Mouse (Mus musculus): ENCODE data around the gene Bri3bp. TPM values are rescaled to one million over a fixed set of nuclear protein-coding genes. Genes with fewer than 3 reads are reported as not detected.

Gene Bri3bp
- polyA plus RNA-seq, 2 experiments: 15.0 to 30.0 TPM

DNA sequence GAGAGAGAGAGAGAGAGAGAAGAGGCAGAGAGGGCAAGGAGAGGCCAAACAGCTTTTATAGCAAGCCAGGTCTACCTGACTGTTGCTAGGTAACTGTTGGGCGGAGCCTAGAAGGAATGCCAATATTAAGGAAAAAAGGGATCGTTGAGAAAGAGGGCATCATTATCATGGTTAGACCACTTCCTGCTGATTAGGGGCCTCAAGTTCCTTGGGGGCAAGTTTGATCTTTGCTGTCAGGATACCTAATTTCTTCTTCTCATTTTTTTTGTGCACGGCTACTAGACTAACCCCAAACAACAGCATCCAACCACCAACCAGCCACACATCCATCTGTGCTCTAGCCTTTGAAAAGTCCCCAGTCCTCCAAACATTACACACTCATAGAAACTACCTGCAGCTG lies 2.5 kb downstream of the Bri3bp start:
- H3K9ac ChIP-seq (ENCODE audit: low read depth, low read length, severe bottlenecking): no peak overlapping the region
- no peak overlapping the region for H3K27ac ChIP-seq (replicated peaks; ENCODE audit: low read depth, low read length)
- DNase-seq (ENCODE audit: low spot score): no peak
- peaks cover 3% of the 10 kb centered on the region; the same call in 1 of the 2 replicates for H3K4me1 ChIP-seq (ENCODE audit: control insufficient read depth, insufficient read depth, low read length)
- no peaks in the 10 kb centered on the region for H3K27me3 ChIP-seq (ENCODE audit: control insufficient read depth, insufficient read depth, low read length)
- no peaks in the 10 kb centered on the region for H3K36me3 ChIP-seq (ENCODE audit: control insufficient read depth, insufficient read depth, low read length)
- no peaks in the 10 kb centered on the region for H3K9me3 ChIP-seq (ENCODE audit: control insufficient read depth, low read length)
- no peak for TF ChIP-seq POLR2A (IDR thresholded peaks at IDR 0.05; ENCODE audit: borderline replicate concordance, extremely low read depth, insufficient read depth, insufficient read length)
- no peak for ATAC-seq (ENCODE audit: low FRiP score, low read depth)
- 78% methylated on average over 3 of the region's 3 CpGs for WGBS
- H3K4me3 ChIP-seq (replicated peaks; ENCODE audit: low read length): no peak overlapping the region
- no peak overlapping the region for H3K4me2 ChIP-seq (replicated peaks; ENCODE audit: low read depth, low read length, severe bottlenecking)

DNA sequence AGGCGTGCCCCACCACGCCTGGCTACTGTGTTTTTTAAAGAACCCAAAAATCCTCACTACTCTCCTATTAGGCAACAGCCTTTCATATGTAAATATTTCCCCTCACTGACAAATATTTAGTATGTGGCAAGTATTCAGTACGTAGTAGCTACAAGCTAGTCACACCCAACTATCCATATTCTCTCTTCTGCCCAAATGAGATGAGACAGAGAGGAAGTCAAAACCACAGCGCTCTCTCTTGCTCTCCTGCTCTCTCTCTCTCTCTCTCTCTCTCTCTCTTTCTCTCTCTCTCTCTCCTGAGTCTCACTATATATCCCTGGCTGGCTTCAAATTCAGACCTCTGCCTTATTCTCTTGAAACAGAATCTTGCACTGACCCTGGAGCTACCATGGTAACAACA lies 3.2 kb downstream of the Bri3bp start:
- TF ChIP-seq POLR2A (IDR thresholded peaks at IDR 0.05; ENCODE audit: borderline replicate concordance, extremely low read depth, insufficient read depth, insufficient read length): no peak
- no peak overlapping the region for H3K9ac ChIP-seq (ENCODE audit: low read depth, low read length, severe bottlenecking)
- H3K4me2 ChIP-seq (replicated peaks; ENCODE audit: low read depth, low read length, severe bottlenecking): no peak overlapping the region
- ATAC-seq (ENCODE audit: low FRiP score, low read depth) (no peak), DNase-seq (ENCODE audit: low spot score) (no peak)
- 95% methylated on average over 4 of the region's 4 CpGs for WGBS
- H3K36me3 ChIP-seq (ENCODE audit: control insufficient read depth, insufficient read depth, low read length): no peaks in the 10 kb centered on the region
- H3K27me3 ChIP-seq (ENCODE audit: control insufficient read depth, insufficient read depth, low read length): no peaks in the 10 kb centered on the region
- no peak overlapping the region for H3K4me3 ChIP-seq (replicated peaks; ENCODE audit: low read length)
- no peak overlapping the region for H3K27ac ChIP-seq (replicated peaks; ENCODE audit: low read depth, low read length)
- H3K4me1 ChIP-seq (ENCODE audit: control insufficient read depth, insufficient read depth, low read length): peaks cover 3% of the 10 kb centered on the region; the same call in 1 of the 2 replicates
- H3K9me3 ChIP-seq (ENCODE audit: control insufficient read depth, low read length): no peaks in the 10 kb centered on the region

DNA sequence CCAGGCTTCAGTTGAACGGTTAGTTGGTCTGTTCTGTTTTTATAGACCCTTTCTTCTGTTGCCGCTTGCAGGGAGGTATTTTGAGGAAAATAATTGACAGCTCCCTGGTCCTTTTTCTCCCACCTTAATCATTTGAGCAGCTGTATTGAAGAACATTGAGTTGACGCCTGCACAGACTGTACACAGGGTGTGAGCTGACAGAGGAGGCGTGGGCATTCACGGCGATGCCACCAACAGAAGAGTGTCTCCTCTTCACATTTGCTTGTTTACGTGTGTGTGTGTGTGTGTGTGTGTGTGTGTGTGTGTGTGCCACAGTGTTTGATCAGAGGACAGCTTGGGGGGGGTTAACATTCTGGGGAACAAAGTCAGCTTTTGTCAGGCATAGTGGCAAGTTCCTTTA lies 5.0 kb downstream of the Bri3bp start:
- no peaks in the 10 kb centered on the region for H3K36me3 ChIP-seq (ENCODE audit: control insufficient read depth, insufficient read depth, low read length)
- no peaks in the 10 kb centered on the region for H3K9me3 ChIP-seq (ENCODE audit: control insufficient read depth, low read length)
- H3K4me2 ChIP-seq (replicated peaks; ENCODE audit: low read depth, low read length, severe bottlenecking): no peak overlapping the region
- 0 out of 2 replicates have a peak, but pooled peaks cover 3% of the 10 kb centered on the region for H3K4me1 ChIP-seq (ENCODE audit: control insufficient read depth, insufficient read depth, low read length)
- DNase-seq (ENCODE audit: low spot score) (no peak), ATAC-seq (ENCODE audit: low FRiP score, low read depth) (no peak)
- H3K27ac ChIP-seq (replicated peaks; ENCODE audit: low read depth, low read length): no peak overlapping the region
- 68% methylated on average over 7 of the region's 7 CpGs for WGBS
- no peak for TF ChIP-seq POLR2A (IDR thresholded peaks at IDR 0.05; ENCODE audit: borderline replicate concordance, extremely low read depth, insufficient read depth, insufficient read length)
- no peak overlapping the region for H3K4me3 ChIP-seq (replicated peaks; ENCODE audit: low read length)
- H3K9ac ChIP-seq (ENCODE audit: low read depth, low read length, severe bottlenecking): no peak overlapping the region
- no peaks in the 10 kb centered on the region for H3K27me3 ChIP-seq (ENCODE audit: control insufficient read depth, insufficient read depth, low read length)

DNA sequence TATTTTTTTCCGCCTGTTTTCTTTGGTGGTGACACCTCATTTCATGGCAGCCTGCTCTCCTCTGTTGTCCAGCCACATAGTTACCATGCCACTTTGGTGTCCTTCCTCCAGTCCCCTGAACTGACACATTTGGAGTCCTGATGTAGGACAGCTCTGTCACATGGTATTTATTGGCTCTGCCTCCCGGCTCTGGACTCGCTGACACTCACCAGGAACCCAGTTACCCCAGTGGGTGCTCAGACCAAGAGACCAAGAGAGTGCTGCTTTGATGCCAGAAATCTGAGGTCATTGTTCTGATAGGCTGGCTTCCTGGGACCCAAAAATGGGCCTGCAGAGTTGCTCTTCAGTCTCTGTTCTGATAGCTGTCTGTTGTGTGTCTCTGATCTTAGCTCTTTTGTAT lies 6.7 kb downstream of the Bri3bp start:
- no peak overlapping the region for H3K27ac ChIP-seq (replicated peaks; ENCODE audit: low read depth, low read length)
- DNase-seq (ENCODE audit: low spot score) (no peak), ATAC-seq (ENCODE audit: low FRiP score, low read depth) (no peak)
- no peak overlapping the region for H3K9ac ChIP-seq (ENCODE audit: low read depth, low read length, severe bottlenecking)
- H3K4me1 ChIP-seq (ENCODE audit: control insufficient read depth, insufficient read depth, low read length): 0 out of 2 replicates have a peak, but pooled peaks cover under 1% of the 10 kb centered on the region
- no peaks in the 10 kb centered on the region for H3K27me3 ChIP-seq (ENCODE audit: control insufficient read depth, insufficient read depth, low read length)
- TF ChIP-seq POLR2A (IDR thresholded peaks at IDR 0.05; ENCODE audit: borderline replicate concordance, extremely low read depth, insufficient read depth, insufficient read length): no peak
- H3K9me3 ChIP-seq (ENCODE audit: control insufficient read depth, low read length): no peaks in the 10 kb centered on the region
- WGBS: 61% methylated on average over 3 of the region's 3 CpGs
- peaks cover 7% of the 10 kb centered on the region; the same call in 1 of the 2 replicates for H3K36me3 ChIP-seq (ENCODE audit: control insufficient read depth, insufficient read depth, low read length)
- H3K4me3 ChIP-seq (replicated peaks; ENCODE audit: low read length): no peak overlapping the region
- H3K4me2 ChIP-seq (replicated peaks; ENCODE audit: low read depth, low read length, severe bottlenecking): no peak overlapping the region

DNA sequence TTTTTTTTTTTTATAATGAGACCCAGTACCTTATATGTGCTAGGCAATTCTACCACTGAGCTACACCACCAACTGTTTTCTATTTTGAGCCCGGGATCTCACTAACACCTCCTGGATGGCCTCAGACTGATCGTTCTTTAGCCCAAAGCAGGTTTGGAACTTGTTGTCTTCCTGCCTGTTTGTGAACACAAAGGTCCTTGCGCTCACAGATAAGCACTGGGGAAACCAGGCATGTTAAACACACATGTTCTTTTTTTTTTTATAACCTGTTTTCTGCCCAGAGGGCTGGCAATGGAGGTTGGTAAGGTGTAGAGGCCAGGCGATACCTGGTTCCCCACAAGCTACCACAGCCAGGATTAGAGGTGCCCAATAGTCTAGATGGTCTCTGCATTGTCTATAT lies 7.3 kb downstream of the Bri3bp start:
- WGBS: 92% methylated on average over 4 of the region's 4 CpGs
- Histone ChIP-seq H3K9me3 (ENCODE audit: control insufficient read depth, low read length) (no peaks in the 10 kb centered on the region), H3K4me3 (replicated peaks; ENCODE audit: low read length) (no peak overlapping the region), H3K36me3 (ENCODE audit: control insufficient read depth, insufficient read depth, low read length) (peaks cover 7% of the 10 kb centered on the region; the same call in 1 of the 2 replicates), H3K27me3 (ENCODE audit: control insufficient read depth, insufficient read depth, low read length) (no peaks in the 10 kb centered on the region), H3K27ac (replicated peaks; ENCODE audit: low read depth, low read length) (no peak overlapping the region), H3K4me2 (replicated peaks; ENCODE audit: low read depth, low read length, severe bottlenecking) (no peak overlapping the region), H3K4me1 (ENCODE audit: control insufficient read depth, insufficient read depth, low read length) (no peaks in the 10 kb centered on the region), H3K9ac (ENCODE audit: low read depth, low read length, severe bottlenecking) (no peak overlapping the region)
- DNase-seq (ENCODE audit: low spot score) (no peak), ATAC-seq (ENCODE audit: low FRiP score, low read depth) (no peak)
- TF ChIP-seq POLR2A (IDR thresholded peaks at IDR 0.05; ENCODE audit: borderline replicate concordance, extremely low read depth, insufficient read depth, insufficient read length): no peak

DNA sequence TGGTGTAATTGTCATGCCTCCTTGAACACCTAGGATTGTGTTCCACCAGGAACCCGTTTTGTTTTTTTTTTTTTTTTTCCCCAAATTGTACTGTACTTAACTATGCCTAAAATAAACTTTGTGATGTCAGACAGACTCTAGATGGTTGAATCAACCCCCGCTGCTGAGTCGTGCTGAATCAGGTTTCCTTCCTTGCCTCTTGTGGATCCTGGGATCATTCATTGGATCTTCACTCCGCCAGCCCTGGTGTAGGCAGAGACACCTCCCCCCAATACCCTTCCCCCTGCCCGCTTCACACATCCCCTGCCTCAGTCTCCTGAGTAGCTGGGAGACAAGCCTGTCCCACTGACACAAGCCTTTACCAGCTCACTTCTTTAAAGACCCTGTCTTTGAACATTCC lies 7.9 kb downstream of the Bri3bp start:
- no peaks in the 10 kb centered on the region for H3K4me1 ChIP-seq (ENCODE audit: control insufficient read depth, insufficient read depth, low read length)
- H3K9me3 ChIP-seq (ENCODE audit: control insufficient read depth, low read length): no peaks in the 10 kb centered on the region
- H3K4me3 ChIP-seq (replicated peaks; ENCODE audit: low read length): no peak overlapping the region
- no peak for DNase-seq (ENCODE audit: low spot score)
- H3K27me3 ChIP-seq (ENCODE audit: control insufficient read depth, insufficient read depth, low read length): no peaks in the 10 kb centered on the region
- 75% methylated on average over 5 of the region's 5 CpGs for WGBS
- no peak for TF ChIP-seq POLR2A (IDR thresholded peaks at IDR 0.05; ENCODE audit: borderline replicate concordance, extremely low read depth, insufficient read depth, insufficient read length)
- no peak overlapping the region for H3K9ac ChIP-seq (ENCODE audit: low read depth, low read length, severe bottlenecking)
- no peak overlapping the region for H3K27ac ChIP-seq (replicated peaks; ENCODE audit: low read depth, low read length)
- no peak overlapping the region for H3K4me2 ChIP-seq (replicated peaks; ENCODE audit: low read depth, low read length, severe bottlenecking)
- peaks cover 10% of the 10 kb centered on the region; the same call in 1 of the 2 replicates for H3K36me3 ChIP-seq (ENCODE audit: control insufficient read depth, insufficient read depth, low read length)
- no peak for ATAC-seq (ENCODE audit: low FRiP score, low read depth)
